Mouse (Mus musculus) heart, embryonic 11.5 days (tissue): ENCODE data around the gene Mark2. TPM values are rescaled to one million over a fixed set of nuclear protein-coding genes. Genes with fewer than 3 reads are reported as not detected.

Source experiments
- ATAC-seq: fragments of 200-750 bp; cut with Nextera tagmentation; replicated peaks from 2 replicates; pipeline ENCODE4 v1.8.0; 2017; ENCODE audit warnings: moderate library complexity; ENCODE audit not compliant: insufficient number of reproducible peaks, low FRiP score, low TSS enrichment
- H3K27ac ChIP-seq: fragments of 300-500 bp; sonication (generic); 2 replicates; pipeline ENCODE4 v1.5.1; 2014; ENCODE audit warnings: mild to moderate bottlenecking, low read depth, low read length
- H3K27me3 ChIP-seq: fragments of 300-500 bp; sonication (generic); 2 replicates; pipeline ENCODE4 v1.6.1; 2014; ENCODE audit warnings: mild to moderate bottlenecking, low read length, mixed read lengths; ENCODE audit not compliant: control insufficient read depth, insufficient read depth
- H3K36me3 ChIP-seq: fragments of 300-500 bp; sonication (generic); 2 replicates; pipeline ENCODE4 v1.6.1; 2014; ENCODE audit warnings: mild to moderate bottlenecking, low read length, moderate library complexity, mixed read lengths; ENCODE audit not compliant: control insufficient read depth, insufficient read depth
- H3K4me1 ChIP-seq: fragments of 300-500 bp; sonication (generic); 2 replicates; pipeline ENCODE4 v1.6.1; 2014; ENCODE audit warnings: low read length; ENCODE audit not compliant: control insufficient read depth, insufficient read depth
- H3K4me2 ChIP-seq: fragments of 300-500 bp; sonication (generic); 2 replicates; pipeline ENCODE4 v1.6.1; 2014; ENCODE audit warnings: mild to moderate bottlenecking, moderate library complexity
- H3K4me3 ChIP-seq: fragments of 300-500 bp; sonication (generic); 2 replicates; pipeline ENCODE4 v1.5.1; 2014; ENCODE audit warnings: low read depth, low read length
- H3K9ac ChIP-seq: fragments of 300-500 bp; sonication (generic); 2 replicates; pipeline ENCODE4 v1.6.1; 2014; ENCODE audit warnings: mild to moderate bottlenecking, low read depth, low read length, moderate library complexity
- H3K9me3 ChIP-seq: fragments of 300-500 bp; sonication (generic); replicated peaks from 2 replicates; pipeline ENCODE4 v1.6.1; 2016; ENCODE audit warnings: low read length; ENCODE audit not compliant: control insufficient read depth
- WGBS: fragments of 180-500 bp; shearing (Covaris S2); extraction: QIAGEN DNeasy Blood & Tissue Kit; methylation state at CpG from one replicate; pipeline ENCODE4 v1.1.7; 2014; ENCODE audit not compliant: insufficient replicate concordance; 5-methylcytosine and 5-hydroxymethylcytosine counted together
- polyA plus RNA-seq: library from polyadenylated mRNA; unstranded; fragments of >200 nt; fragmentation: Nextera tagmentation; extraction: Ambion mirVana; gene quantifications from 2 replicates; pipeline ENCODE4 v1.2.1, GENCODE M21; 2014

The Mark2 gene
- polyA plus RNA-seq, 1 experiment from 2014 or later, result 34.5 TPM

- ATAC-seq, result no peak
- 80% methylated on average over 1 of the region's 1 CpGs for WGBS
Measured at GRCm38 (mm10) chr19:7262592-7262991, 79.1 kb downstream of the Mark2 start.

DNA sequence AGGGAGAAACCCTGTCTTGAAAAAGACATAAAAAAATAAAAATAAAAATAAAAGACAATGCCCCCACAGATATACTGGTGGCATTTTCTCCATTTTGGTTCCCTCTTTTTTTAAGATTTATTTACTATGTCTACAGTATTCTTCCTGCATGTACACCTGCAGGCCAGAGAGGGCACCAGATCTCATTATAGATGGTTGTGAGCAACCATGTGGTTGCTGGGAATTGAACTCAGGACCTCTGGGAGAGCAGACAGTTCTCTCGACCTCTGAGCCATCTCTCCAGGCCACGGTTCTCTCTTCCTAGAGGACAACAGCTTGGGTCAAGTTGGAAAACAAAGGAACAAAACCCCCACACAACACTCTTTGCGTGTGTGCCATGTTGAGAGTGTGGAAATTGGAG, 79.7 kb downstream of the Mark2 start:
- H3K4me2 ChIP-seq, result no peak overlapping the region
- no peaks in the 10 kb centered on the region for H3K36me3 ChIP-seq
- peaks cover 27% of the 10 kb centered on the region for H3K4me1 ChIP-seq
- WGBS, result 92% methylated on average over 3 of the region's 3 CpGs
- H3K4me3 ChIP-seq, result no peak overlapping the region
- H3K9me3 ChIP-seq, result no peaks in the 10 kb centered on the region
- ATAC-seq, result no peak
- H3K27ac ChIP-seq, result no peak overlapping the region
- H3K27me3 ChIP-seq, result no peaks in the 10 kb centered on the region
- H3K9ac ChIP-seq, result no peak overlapping the region

More at GRCm38 (mm10) chr19:7262592-7262991, 79.1 kb downstream of the Mark2 start:
- Histone ChIP-seq H3K27me3 (no peaks in the 10 kb centered on the region), H3K9me3 (no peaks in the 10 kb centered on the region), H3K4me3 (no peak overlapping the region), H3K36me3 (no peaks in the 10 kb centered on the region), H3K4me2 (no peak overlapping the region), H3K4me1 (peaks cover 32% of the 10 kb centered on the region), H3K27ac (no peak overlapping the region), H3K9ac (no peak overlapping the region)

- WGBS, result 85% methylated on average over 1 of the region's 1 CpGs
- no peak overlapping the region for H3K9ac ChIP-seq
- no peaks in the 10 kb centered on the region for H3K36me3 ChIP-seq
- H3K9me3 ChIP-seq, result no peaks in the 10 kb centered on the region
- no peak overlapping the region for H3K4me2 ChIP-seq
- H3K27ac ChIP-seq, result no peak overlapping the region
- no peak for ATAC-seq
- H3K4me3 ChIP-seq, result no peak overlapping the region
- H3K27me3 ChIP-seq, result no peaks in the 10 kb centered on the region
- H3K4me1 ChIP-seq, result peaks cover 23% of the 10 kb centered on the region
Measured at GRCm38 (mm10) chr19:7261476-7261875, 80.2 kb downstream of the Mark2 start.

GRCm38 (mm10) chr19:7257881-7258280, 83.8 kb downstream of the Mark2 start:
- Histone ChIP-seq H3K9ac (no peak overlapping the region), H3K27me3 (no peaks in the 10 kb centered on the region), H3K4me1 (no peaks in the 10 kb centered on the region), H3K36me3 (no peaks in the 10 kb centered on the region), H3K27ac (no peak overlapping the region), H3K4me3 (no peak overlapping the region), H3K9me3 (no peaks in the 10 kb centered on the region), H3K4me2 (no peak overlapping the region)
- no peak for ATAC-seq
- 71% methylated on average over 5 of the region's 5 CpGs for WGBS

DNA sequence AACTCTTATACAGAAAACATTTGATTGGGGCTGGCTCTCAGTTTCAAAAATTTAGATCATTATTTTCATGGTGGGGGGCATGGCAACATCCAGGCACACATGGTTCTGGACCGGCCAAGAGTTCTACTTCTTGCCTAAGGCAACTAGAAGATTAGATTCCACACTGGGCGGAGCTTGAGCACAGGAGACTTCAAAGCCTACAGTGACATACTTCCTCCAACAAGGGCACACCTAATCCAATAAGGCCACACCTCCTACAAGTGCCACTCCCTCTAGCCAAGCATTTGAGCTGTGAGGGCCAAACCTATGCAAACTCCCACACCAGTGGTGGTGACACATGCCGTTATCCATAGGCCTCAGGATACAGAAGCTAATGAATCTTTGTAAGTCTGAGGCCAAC, 95.6 kb downstream of the Mark2 start:
- H3K4me3 ChIP-seq, result no peak overlapping the region
- no peaks in the 10 kb centered on the region for H3K9me3 ChIP-seq
- no peaks in the 10 kb centered on the region for H3K36me3 ChIP-seq
- no peaks in the 10 kb centered on the region for H3K27me3 ChIP-seq
- no peak overlapping the region for H3K9ac ChIP-seq
- WGBS, result 58% methylated on average over 3 of the region's 3 CpGs
- ATAC-seq, result no peak
- no peak overlapping the region for H3K27ac ChIP-seq
- no peak overlapping the region for H3K4me2 ChIP-seq
- H3K4me1 ChIP-seq, result no peaks in the 10 kb centered on the region

- under 1% methylated on average over 80 of the region's 80 CpGs for WGBS
- Histone ChIP-seq H3K4me2 (peak within 1 kb of the TSS; percentile 96), H3K4me1 (peaks cover 9% of the 10 kb centered on the region), H3K9ac (peak within 1 kb of the TSS; percentile 89), H3K9me3 (no peaks in the 10 kb centered on the region), H3K36me3 (peaks cover 9% of the 10 kb centered on the region), H3K4me3 (peak within 1 kb of the TSS; percentile 83), H3K27me3 (no peaks in the 10 kb centered on the region), H3K27ac (peak within 1 kb of the TSS; percentile 83)
- ATAC-seq, result peak; percentile 93
Measured at GRCm38 (mm10) chr19:7240782-7241690, 100.6 kb downstream of the Mark2 start, which contains the start of gene Naa40. Gene Naa40 (minus strand): TSS chr19:7241183.

GRCm38 (mm10) chr19:7240291-7240690, 101.4 kb downstream of the Mark2 start:
- ATAC-seq, result no peak

GRCm38 (mm10) chr19:7239574-7239973, 102.1 kb downstream of the Mark2 start:
- WGBS, result 89% methylated on average over 3 of the region's 3 CpGs
- no peaks in the 10 kb centered on the region for H3K27me3 ChIP-seq
- no peak overlapping the region for H3K27ac ChIP-seq
- H3K4me1 ChIP-seq, result peaks cover 9% of the 10 kb centered on the region
- H3K4me2 ChIP-seq, result peak overlapping the region; percentile 96
- ATAC-seq, result no peak
- H3K36me3 ChIP-seq, result peaks cover 12% of the 10 kb centered on the region
- no peaks in the 10 kb centered on the region; the same call in 1 of the 2 replicates for H3K9me3 ChIP-seq
- H3K9ac ChIP-seq, result no peak overlapping the region; the same call in 1 of the 2 replicates
- H3K4me3 ChIP-seq, result peak overlapping the region; percentile 83

More at GRCm38 (mm10) chr19:7240291-7240690, 101.4 kb downstream of the Mark2 start:
- Histone ChIP-seq H3K4me1 (peaks cover 9% of the 10 kb centered on the region), H3K36me3 (peaks cover 12% of the 10 kb centered on the region), H3K4me2 (peak overlapping the region; percentile 96), H3K4me3 (peak overlapping the region; percentile 83), H3K27ac (peak overlapping the region; percentile 83), H3K27me3 (no peaks in the 10 kb centered on the region), H3K9ac (peak overlapping the region; percentile 89), H3K9me3 (no peaks in the 10 kb centered on the region; the same call in 1 of the 2 replicates)
- 2% methylated on average over 13 of the region's 13 CpGs for WGBS
